Mouse (Mus musculus) hindbrain, embryonic 16.5 days (tissue): ENCODE measurements around the gene Olfr1326-ps1. TPM values are rescaled to one million over a fixed set of nuclear protein-coding genes. Genes with fewer than 3 reads are reported as not detected.

Experiments used
- ATAC-seq: fragments of 200-750 bp; cut with Nextera tagmentation; 2 replicates; pipeline ENCODE4 v1.8.0; 2017; ENCODE audit warnings: moderate TSS enrichment, moderate library complexity
- H3K27ac ChIP-seq: fragments of 300-500 bp; sonication (generic); 2 replicates; pipeline ENCODE4 v1.5.1; 2014; ENCODE audit warnings: low read depth, mild to moderate bottlenecking, control low read depth, low read length, moderate library complexity
- H3K27me3 ChIP-seq: fragments of 300-500 bp; sonication (generic); replicated peaks from 2 replicates; pipeline ENCODE4 v1.6.1; 2014; ENCODE audit warnings: low read length; ENCODE audit not compliant: control insufficient read depth, insufficient read depth
- H3K36me3 ChIP-seq: fragments of 300-500 bp; sonication (generic); 2 replicates; pipeline ENCODE4 v1.6.1; 2014; ENCODE audit warnings: mild to moderate bottlenecking, low read length, moderate library complexity, mixed read lengths; ENCODE audit not compliant: control insufficient read depth, insufficient read depth
- H3K4me1 ChIP-seq: fragments of 300-500 bp; sonication (generic); 2 replicates; pipeline ENCODE4 v1.6.1; 2014; ENCODE audit warnings: low read depth, low read length; ENCODE audit not compliant: control insufficient read depth, insufficient read depth
- H3K4me2 ChIP-seq: fragments of 300-500 bp; sonication (generic); 2 replicates; pipeline ENCODE4 v1.6.1; 2014; ENCODE audit warnings: mild to moderate bottlenecking, low read length, control low read depth, moderate library complexity
- H3K4me3 ChIP-seq: fragments of 300-500 bp; sonication (generic); 2 replicates; pipeline ENCODE4 v1.5.1; 2014; ENCODE audit warnings: mild to moderate bottlenecking, low read length, control low read depth, moderate library complexity
- H3K9ac ChIP-seq: fragments of 300-500 bp; sonication (generic); 2 replicates; pipeline ENCODE4 v1.6.1; 2014; ENCODE audit warnings: low read depth, mild to moderate bottlenecking, control low read depth, low read length, moderate library complexity
- H3K9me3 ChIP-seq: fragments of 300-500 bp; sonication (generic); 2 replicates; pipeline ENCODE4 v1.6.1; 2014; ENCODE audit warnings: mild to moderate bottlenecking, low read length, moderate library complexity; ENCODE audit not compliant: control insufficient read depth
- WGBS: fragments of 180-500 bp; shearing (Covaris S2); extraction: QIAGEN DNeasy Blood & Tissue Kit; methylation state at CpG from one replicate; pipeline ENCODE4 v1.1.7; 2014; 5-methylcytosine and 5-hydroxymethylcytosine counted together
- polyA plus RNA-seq: library from polyadenylated mRNA; unstranded; fragments of >200 nt; fragmentation: Nextera tagmentation; extraction: Ambion mirVana; gene quantifications from 2 replicates; pipeline ENCODE4 v1.2.1, GENCODE M21; 2015

Gene Olfr1326-ps1
- not detected in 2 replicates for polyA plus RNA-seq

- Histone ChIP-seq H3K36me3 (no peaks in the 10 kb centered on the region), H3K9ac (no peak within 1 kb of the TSS), H3K4me3 (no peak within 1 kb of the TSS), H3K4me1 (no peaks in the 10 kb centered on the region), H3K27me3 (no peaks in the 10 kb centered on the region), H3K9me3 (no peaks in the 10 kb centered on the region), H3K4me2 (no peak within 1 kb of the TSS), H3K27ac (no peak within 1 kb of the TSS)
- ATAC-seq, result no peak
Observed at GRCm38 (mm10) chrX:74574788-74575187, at the start of gene Olfr1326-ps1. Olfr1326-ps1 (minus strand) TSS chrX:74574888.

- no peaks in the 10 kb centered on the region for H3K4me1 ChIP-seq
- no peak within 1 kb of the TSS for H3K4me3 ChIP-seq
- H3K27me3 ChIP-seq, result no peaks in the 10 kb centered on the region
- no peaks in the 10 kb centered on the region for H3K36me3 ChIP-seq
- no peak within 1 kb of the TSS for H3K9ac ChIP-seq
- no peaks in the 10 kb centered on the region for H3K9me3 ChIP-seq
- H3K4me2 ChIP-seq, result no peak within 1 kb of the TSS
- no peak for ATAC-seq
- no peak within 1 kb of the TSS for H3K27ac ChIP-seq
- WGBS, result 90% methylated on average over 2 of the region's 2 CpGs
Observed at GRCm38 (mm10) chrX:74592379-74592778, 17.7 kb upstream of the Olfr1326-ps1 start, which contains the start of gene Olfr1325. Olfr1325 (plus strand) TSS chrX:74592679.

Other genes starting within 250 kb of the Olfr1326-ps1 start
- 38.2 and 49.4 TPM in 2 replicates for gene Plxna3, start 245.8 kb downstream of the Olfr1326-ps1 start, polyA plus RNA-seq
- gene Lage3, start 221.3 kb downstream of the Olfr1326-ps1 start, polyA plus RNA-seq, result 69.7 and 78.4 TPM in 2 replicates
- gene Ubl4a, start 201.7 kb downstream of the Olfr1326-ps1 start, polyA plus RNA-seq, result 72.9 and 74.6 TPM in 2 replicates
- gene Slc10a3, start 201.5 kb downstream of the Olfr1326-ps1 start, polyA plus RNA-seq, result 7.5 and 8.2 TPM in 2 replicates
- gene Fam3a, start 181.6 kb downstream of the Olfr1326-ps1 start, polyA plus RNA-seq, result 35.5 and 37.9 TPM in 2 replicates
- gene Ikbkg, start 181.6 kb downstream of the Olfr1326-ps1 start, polyA plus RNA-seq, result 14.3 and 17.1 TPM in 2 replicates
- gene G6pdx, start 145.7 kb downstream of the Olfr1326-ps1 start, polyA plus RNA-seq, result 46.0 and 50.8 TPM in 2 replicates
- not detected in 2 replicates for gene Gm6880, start 93.5 kb downstream of the Olfr1326-ps1 start, polyA plus RNA-seq
- gene Olfr1325, start 17.8 kb upstream of the Olfr1326-ps1 start, polyA plus RNA-seq, result not detected in 2 replicates
- 0.27 and 0.29 TPM in 2 replicates for gene Gm5640, start 70.7 kb upstream of the Olfr1326-ps1 start, polyA plus RNA-seq
- gene Gm6890, start 166.0 kb upstream of the Olfr1326-ps1 start, polyA plus RNA-seq, result not detected in 2 replicates